Mouse (Mus musculus) layer of hippocampus, postnatal 14 days (tissue): Measurements from ENCODE around the gene Col4a3bp. TPM values are rescaled to one million over a fixed set of nuclear protein-coding genes. Genes with fewer than 3 reads are reported as not detected.
A peak's percentile ranks its signal among the peaks of the same experiment; 100 is the strongest.
"Not testable (repeated sequence)": the region's sequence is repeated elsewhere in the genome, so short reads cannot be mapped to it uniquely, and the experiment has no call there.

Experiments
- DNase-seq, 2 experiments: peaks; one replicate each; pipeline ENCODE4 v3.0.0; 2021 to 2022; ENCODE audit warnings: low spot score in 2 of 2, mixed read lengths in 1 of 2
- total RNA-seq, 2 experiments: library from RNA; stranded (reverse); gene quantifications; 2 replicates each; pipeline ENCODE4 v1.2.3; 2021

The Col4a3bp gene
- total RNA-seq, 2 experiments from 2014 or later = 56.8 to 57.5 TPM

DNA sequence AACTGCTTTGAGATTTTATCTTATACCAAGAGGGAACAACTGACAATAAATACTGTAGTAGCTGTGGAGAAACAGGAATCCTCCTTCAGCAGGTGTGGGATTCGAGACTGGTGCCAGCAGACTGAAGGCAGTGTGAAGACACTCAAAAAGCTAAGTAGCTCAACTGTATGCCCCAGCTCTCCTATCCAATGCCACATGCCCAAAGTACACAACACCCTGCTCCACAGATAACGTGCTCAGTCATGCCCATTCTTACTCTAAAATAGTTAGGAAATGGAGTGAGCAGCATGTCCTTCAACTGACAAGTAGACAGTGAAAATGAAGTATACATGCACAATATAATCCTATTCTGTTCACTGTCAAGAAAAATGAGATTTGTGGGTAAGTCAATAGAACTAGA lies 101.8 kb downstream of the Col4a3bp start:
- DNase-seq = no peak

DNA sequence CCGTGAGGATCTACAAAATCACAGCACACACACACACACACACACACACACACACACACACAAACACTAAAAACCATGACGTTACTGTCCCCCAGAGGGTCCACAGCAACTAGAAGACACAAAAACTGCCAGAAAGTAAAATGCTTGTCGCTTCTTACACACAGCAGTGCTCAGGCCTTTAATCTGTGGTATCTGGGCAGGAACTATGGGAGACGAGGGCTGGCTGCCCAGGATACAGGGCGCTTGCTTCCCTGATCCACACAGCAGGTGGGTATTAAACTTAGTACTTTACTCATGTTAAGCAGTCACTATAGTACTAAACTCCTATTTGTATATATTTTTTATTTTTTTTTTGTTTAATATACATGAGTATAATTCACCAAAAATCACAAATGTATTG lies 103.4 kb downstream of the Col4a3bp start:
- no peak for DNase-seq

DNA sequence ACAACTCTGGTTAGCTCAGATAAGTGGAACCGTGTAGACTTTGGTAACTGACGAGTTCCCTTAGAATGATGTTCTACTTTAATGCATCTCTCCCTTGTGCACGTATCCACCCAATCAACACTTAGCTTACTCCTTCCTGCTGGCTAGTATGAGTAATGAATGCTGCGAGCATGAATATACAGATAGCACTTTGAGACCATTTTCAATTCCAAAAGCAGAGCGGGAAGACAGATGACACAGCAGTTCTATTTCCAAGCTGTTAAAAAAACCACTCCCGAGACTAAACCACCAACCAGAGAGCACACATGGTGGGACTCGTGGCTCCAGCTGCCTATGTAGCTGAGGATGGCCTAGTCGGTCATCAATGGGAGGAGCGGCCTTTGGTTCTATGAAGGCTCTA lies 110.6 kb downstream of the Col4a3bp start:
- DNase-seq = no peak

DNA sequence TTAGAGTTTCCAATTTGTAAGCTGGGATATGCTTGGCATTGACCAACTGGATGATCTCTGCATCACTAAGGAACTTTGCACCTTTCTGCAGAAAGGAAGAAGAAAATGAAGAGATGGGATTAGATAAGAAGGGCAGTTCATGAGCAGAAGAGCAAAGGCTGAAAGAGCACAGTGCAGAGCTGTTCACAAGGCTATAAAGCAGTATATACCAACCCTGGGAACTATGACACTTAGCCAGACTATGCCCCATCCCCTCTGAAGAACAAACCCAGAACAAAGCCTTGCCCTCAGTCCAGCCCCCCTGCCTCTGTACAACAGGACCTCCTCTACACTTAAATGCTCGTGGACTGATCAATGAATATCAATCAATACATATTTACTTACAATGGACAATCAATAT lies 114.3 kb downstream of the Col4a3bp start:
- DNase-seq = no peak

DNA sequence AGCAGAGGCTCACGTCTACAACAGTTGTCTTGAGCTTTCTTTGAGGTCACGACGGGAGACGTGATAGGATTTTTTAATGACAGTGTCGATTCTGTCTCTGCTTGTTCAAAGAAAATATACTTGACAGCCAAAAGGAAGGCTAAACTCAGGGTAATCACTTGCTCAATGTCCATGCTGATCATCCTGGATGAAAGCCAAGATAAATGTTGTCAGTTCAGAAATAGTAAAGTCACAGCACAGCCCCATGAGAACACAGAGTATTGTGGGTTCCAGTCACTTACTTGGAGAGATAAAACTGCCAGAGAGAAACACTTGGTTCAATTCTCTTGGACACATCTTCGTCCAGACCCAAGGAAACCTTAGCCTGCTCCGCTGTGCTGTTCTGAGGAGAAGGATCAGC lies 116.5 kb downstream of the Col4a3bp start:
- no peak for DNase-seq

DNA sequence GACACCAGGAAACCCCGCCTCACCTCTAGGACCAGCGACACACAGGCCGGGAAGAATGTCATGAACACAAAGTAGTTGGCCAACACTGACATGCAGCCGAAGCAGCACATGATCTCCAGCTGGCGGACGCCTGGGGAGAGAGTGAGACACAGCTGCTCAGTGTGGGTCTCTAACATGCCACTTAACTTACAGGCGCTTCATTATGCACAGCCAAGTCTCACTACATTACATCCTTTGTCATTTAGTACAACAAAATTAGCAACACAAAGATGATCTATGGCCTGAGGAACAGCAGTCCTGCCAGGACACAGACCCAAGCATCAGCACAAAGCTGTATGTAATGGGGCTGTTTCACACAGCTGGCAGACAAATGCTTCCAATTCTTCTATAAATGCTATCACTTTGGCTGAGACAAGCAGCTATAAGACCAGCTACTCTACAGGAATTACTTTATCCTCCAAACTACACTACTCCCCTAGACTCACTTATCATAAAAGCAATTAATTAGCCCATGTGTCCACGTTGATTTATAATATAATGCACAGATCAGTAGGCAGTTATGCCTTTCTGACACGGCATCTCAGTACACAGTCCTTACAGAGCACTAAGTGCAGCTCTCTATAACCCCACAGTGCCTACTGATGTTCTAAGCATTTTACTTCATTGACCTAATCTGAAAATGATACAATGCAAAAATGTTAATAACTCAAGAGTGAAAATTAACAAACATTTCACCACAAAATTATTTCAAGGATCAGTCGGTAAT lies 117.9 kb downstream of the Col4a3bp start:
- DNase-seq = no peak

DNA sequence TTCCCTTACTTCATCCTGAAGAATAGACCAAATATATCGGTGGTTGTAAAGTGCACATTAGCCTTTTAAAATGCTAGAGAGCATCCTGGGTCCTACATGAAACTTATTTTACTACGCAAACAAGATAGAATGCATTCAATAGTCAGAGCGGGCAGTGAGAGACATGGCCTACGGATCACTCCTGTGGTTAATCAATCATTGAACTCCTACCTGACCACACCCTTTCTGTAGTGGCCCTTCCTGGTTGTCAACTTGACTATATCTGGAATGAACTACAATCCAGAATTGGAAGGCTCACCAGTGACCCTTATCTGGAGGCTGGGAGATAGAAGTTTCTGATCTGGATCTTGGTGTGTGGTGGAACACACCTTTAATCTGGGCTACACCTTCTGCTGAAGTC lies 120.7 kb downstream of the Col4a3bp start:
- not testable (repeated sequence) for DNase-seq

DNA sequence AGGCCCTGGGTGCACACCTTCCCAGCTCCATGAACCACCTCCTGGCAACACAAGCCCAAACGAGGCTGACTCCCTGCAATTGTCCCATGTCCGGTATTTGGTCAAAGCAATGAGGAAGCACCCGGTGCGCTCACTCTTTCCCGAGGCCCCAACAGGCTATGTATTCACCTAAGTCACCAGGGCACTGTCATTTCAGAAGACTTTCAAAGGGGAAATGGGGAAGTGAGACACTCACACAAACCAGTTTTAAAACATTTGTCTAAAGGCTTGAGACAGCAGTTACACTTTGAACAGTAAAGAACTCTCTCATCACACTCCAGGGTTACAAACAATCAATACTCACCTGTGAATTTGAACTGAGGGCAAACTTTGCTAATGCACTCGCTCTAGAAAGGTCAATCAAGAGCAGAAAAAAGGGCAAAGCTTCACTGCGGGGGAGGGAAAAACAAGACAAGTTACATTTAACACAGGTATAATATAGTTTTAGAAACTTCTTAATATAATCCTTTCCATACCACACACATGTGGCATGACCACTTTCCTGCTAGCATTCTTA lies 122.1 kb downstream of the Col4a3bp start:
- DNase-seq = no peak

DNA sequence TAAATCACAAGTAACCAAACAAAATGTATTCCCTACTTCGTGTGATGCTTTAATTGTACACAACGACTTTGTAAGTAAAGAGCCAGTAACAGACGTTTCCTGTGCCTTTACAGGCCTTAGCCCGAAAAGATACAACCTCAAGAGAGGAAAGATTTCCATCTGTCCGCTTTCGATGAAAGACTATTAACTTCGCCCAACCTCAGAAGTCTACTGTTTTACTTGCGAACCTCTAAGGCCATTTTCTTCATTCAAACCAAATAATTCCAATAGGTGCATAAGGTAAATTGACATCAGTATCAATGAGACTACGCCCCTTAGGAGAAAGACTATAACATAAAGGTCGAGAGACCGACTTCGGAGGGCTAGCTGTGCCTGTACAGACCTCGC lies 127.6 kb downstream of the Col4a3bp start:
- no peak for DNase-seq

DNA sequence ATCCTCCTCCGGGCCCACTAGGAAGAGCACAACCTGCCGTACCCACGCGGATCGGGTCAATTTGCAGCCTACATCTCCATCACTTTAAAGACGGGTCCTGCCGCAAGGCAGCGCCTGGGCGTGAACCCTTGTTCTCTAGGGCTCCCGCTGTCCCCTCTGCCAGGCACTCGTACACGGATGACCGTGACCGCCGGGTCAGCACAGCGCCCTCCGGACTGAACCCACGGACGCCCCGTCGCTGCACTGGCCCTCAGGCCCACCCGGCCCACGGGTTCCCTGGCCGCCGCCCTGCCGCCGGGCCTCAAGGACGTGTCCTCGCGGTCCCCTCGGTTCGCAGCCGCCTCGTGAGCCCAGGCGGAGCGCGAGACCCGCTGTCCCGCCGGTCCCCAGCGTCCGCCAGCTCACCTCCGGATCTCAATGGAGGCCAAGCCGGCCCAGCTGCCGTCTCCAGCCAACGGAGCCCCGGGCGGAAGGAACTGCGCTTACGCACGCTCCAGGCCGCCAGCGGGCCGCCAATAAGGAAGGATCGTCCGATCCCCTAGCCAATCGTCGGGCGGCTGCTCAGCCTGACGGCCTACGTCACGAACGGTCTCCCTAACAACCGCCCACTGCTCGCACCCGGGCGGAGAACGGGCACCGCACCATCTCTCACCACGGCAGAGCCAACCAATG lies 128.1 kb downstream of the Col4a3bp start, which contains the start of gene Hmgcr:
Hmgcr (minus strand) TSS at position 531 of the 672 bp plus-strand sequence.
- DNase-seq = peak; percentile 98 to 99

DNA sequence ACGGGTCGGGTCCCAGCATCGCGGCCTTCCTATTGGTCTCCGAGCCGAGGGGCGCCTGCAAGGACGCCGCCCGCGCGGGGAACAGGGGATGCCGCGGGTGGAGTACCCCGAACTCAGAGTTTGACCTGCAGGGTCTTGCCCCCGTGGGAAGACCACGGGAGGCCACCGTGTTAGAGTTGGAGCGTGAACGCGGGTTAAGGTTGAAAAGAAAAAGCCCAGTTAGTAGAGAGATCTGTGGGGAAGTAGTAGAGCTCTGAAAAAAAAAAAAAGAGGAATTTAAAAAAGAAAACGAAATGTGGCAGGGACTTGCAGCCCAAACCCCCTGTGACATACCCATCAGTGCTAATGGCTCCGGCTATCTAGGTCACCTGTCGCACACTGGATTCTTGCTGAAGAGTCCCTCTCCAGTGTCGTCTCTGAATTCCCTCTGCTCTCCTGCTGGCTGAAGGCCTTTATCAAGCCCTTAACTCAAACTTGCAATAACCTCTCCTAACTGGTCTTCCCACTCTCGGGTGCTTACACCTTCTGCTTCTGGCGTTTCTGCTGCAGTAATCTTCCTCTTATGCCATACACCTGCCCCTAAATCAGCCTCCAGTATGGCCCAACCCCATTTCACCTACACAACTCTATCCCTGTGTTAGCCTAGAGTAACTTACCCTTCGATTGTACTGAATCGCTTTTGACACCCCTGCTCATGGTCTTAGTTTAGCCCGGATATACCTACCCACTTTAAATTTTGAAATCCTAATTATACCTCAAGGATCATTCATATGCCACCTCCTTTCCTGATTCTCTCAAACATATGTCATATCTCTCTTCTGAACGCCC lies 128.9 kb downstream of the Col4a3bp start:
- DNase-seq = no peak

DNA sequence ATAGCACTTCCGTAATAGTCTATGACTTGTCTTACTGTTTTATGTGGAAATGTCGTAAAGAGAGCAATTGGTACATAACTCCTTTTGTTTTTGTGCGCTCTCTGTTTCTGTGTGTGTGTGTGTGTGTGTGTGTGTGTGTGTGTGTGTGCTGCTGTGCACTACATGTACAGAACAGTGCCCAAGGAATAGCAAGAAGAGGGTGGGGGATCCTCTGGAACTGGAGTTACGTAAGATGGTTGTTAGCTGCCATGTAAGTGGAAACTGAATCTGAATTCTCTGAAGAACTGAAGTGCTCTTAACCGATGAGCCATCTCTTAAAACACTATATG lies 129.5 kb downstream of the Col4a3bp start:
- DNase-seq = no peak

DNA sequence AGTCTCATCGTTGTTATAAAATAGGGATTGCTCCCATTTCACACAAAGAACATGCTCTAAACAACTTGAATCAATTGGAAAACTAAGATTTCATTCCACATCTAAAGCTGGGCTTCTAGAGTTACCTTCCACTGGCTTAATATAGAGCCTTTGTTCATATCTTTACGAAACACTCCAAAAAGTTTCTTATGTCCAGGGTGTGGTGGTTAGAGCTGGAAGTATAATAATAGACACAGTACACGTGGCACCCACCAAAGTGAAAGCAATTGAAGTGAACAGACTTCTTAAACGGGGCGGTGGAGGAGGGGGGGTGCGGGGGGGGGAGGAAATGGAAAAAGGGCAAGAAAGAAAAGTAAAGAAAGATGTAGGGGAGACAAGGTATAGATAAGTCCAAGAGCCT lies 129.9 kb downstream of the Col4a3bp start:
- DNase-seq = no peak

DNA sequence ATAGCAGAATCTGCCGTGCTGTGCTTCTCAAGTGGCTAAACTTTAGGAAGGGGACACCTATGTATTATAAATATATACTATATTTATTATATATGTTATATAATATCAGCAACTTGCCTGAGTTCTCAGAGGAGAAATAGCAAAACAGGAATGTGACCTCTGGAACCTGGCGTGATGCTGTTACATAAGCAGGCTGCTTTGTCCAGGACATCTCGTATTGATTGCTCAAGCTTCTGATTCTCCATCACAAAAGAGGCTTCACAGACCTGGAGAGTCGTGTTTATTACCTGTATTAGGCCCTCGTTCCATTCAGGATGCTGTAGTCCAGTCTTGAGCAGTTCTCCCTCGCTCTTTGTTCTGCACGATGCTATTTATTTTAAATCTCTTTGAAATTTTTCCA lies 131.4 kb downstream of the Col4a3bp start:
- no peak for DNase-seq

DNA sequence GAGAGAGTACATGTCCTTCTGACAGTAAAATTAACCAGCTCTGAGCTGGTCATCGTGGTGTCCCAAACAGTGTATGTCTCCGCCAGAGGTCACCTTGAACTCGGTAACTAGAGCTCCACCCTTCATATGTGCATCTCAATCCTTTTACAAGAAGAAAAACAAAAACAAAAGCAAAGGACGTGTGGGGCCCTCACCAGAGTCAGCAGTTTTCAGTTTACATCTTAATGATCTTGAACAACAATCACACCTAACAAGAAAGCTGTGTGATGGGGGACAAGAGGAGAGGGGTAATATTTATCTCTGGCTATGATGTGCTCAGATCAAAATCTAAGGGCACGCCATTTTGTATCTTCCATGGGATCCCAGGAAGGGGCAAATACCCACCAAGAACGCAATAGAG lies 133.3 kb downstream of the Col4a3bp start:
- DNase-seq = no peak

DNA sequence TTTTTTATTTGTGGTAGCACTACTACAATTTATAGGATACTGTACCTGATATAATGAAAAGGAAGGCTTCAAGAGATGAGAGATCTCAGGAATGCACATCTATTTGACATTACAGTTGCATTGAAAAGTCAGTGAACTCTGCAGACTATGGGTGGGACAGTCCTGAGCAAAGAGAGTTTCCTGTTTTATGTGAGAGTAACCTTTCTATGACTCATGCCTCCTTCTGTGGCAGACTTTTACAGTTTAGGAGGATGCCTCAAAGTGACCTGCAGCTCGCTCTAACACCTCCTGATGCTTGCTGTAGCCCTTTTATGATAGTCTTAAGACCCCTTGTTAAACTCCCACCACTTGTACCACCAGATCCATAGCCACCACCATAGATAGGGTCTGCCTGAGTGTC lies 134.7 kb downstream of the Col4a3bp start:
- DNase-seq = no peak

DNA sequence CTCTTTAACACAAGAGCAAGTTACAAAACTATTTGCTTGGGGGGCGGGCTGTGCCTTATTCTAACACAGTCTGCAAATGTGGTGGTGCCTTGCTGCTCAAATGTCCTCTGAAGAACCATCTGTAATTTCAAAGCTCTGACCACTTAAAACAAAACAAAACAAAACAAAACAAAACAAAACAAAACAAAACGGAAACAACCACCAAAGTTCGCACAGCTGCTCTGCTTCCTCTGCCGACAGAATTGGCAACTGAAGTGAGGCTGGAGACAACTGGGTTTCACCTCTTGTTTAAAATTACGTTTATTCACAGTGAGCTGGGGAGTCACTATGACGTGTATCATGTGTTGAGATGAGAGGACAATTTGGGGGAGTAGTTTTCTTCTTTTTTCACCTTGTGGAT lies 136.2 kb downstream of the Col4a3bp start:
- no peak for DNase-seq

DNA sequence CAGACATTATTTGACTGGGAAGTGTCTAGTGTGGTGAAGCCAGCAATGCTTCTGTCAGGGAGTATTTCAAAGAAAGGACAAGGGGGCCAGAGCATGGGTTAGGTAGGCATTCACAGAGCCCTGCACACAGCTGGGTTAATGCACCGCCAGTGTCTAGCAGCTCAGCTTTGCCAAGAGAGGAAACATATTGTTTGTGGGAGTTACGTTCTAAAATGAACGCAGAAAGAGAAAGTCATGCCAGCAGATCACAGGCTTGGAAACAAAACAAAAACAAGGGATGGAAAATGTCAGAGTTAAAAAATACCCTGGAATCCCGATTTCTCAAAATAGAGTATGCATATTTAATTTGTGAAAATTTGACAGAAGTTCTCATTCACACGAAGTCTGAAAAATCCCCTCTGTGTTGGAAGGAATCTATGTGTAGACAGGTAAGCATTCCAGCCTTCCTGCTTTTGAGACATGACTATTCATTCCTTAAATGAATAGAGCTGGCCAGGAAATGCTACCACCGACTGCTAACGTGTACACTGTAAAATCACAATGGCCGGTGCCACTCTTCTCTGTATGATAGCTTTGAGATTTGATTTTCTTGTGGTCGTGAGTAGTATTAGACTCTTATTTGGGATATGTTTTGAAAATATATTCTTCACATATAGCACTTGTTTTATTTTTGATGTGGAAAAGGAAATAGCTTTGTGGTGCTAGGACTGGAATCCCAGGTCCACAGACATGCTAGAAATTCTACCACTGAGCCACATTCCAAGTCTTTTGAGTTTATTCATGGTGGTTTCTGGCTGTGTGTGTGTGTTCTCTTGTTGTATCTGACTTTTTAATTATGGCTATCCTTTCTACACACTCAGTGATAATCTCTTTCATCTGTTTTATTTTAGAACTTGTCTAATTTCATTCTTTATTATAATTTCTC lies 138.0 kb downstream of the Col4a3bp start:
- DNase-seq = peak in 1 of 2 experiments; percentile 74

DNA sequence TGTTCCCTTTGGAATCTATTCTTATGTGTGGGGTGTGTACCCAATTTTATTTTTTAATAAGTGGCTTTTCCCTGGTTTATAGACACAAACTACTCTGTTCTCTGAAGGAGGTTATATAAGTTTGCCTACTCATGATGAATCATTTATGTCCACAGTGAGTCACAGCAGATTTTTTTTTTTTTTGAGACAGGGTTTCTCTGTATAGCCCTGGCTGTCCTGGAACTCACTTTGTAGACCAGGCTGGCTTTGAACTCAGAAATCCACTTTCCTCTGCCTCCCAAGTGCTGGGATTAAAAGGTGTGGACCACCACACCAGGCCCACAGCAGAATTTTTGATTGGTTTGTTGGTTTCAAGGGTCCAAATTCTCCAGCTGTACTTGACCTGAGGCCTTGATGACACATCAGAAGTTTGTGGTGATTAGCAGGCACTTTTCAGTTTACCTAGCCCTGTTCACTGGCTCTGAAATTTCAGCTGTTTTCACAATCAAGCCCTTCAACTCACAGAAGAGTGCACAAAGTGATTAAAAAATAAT lies 138.7 kb downstream of the Col4a3bp start:
- no peak for DNase-seq

DNA sequence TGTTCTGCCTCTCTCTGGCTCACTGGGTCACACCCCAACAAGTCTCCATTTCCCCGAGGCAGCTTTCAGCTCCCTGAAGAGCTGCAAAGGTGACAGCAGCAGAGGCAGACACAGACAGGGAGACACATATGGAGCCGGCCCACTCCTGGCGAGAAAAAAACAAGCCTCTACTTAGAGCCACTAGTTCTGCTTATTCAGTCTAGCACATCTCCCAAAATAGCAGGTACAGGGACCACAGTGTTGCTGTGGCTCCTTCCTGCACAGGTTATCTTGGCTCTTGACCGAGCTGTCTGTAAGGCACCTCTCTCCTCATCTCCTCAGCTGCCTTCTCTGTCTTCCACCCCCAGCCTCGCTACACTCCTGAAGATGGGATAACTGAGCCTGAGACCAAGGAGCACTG lies 142.4 kb downstream of the Col4a3bp start:
- no peak for DNase-seq
